Mouse (Mus musculus): ENCODE data around the gene Fam50a.
A peak's percentile ranks its signal among the peaks of the same experiment; 100 is the strongest.
"Not testable (repeated sequence)": the region's sequence is repeated elsewhere in the genome, so short reads cannot be mapped to it uniquely, and the experiment has no call there.

Fam50a gene

DNA sequence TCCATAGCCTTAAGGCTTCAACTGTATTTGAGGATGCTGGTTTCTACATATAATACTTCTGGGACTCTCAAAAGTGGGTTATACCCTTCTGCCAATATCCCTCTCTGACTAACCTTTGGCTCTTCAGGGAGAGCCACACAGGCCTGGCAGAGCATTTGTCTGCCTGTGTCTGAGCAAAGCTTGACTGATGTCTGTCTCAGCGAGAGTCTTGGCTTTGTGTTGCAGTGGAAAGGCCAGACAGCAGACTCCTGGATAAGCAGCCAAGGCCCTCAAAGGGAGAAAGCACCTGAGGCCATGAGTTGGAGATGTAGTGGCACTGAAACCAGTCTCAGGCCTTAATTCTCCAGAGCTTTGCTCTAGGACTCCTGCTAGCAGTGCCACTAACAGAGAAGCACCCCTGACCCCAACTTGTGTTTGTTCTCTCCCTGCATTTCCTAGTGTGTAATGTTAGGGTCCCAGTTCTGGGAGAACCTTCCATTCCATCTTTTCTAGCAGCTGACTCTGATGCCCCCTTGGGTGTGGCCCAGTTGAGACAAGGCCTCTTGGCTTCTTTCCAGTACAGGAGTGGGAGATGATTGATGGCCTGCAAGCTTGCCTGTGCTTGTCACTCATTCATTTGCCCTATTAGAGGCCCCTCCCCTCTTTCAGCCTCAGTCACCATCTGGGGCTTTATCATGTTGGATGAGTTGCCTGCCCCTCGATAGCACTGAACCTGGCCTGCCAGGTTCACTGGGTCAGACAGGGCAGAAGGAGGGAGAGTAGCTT, 17.5 kb downstream of the Fam50a start:
- no peak for DNase-seq

DNA sequence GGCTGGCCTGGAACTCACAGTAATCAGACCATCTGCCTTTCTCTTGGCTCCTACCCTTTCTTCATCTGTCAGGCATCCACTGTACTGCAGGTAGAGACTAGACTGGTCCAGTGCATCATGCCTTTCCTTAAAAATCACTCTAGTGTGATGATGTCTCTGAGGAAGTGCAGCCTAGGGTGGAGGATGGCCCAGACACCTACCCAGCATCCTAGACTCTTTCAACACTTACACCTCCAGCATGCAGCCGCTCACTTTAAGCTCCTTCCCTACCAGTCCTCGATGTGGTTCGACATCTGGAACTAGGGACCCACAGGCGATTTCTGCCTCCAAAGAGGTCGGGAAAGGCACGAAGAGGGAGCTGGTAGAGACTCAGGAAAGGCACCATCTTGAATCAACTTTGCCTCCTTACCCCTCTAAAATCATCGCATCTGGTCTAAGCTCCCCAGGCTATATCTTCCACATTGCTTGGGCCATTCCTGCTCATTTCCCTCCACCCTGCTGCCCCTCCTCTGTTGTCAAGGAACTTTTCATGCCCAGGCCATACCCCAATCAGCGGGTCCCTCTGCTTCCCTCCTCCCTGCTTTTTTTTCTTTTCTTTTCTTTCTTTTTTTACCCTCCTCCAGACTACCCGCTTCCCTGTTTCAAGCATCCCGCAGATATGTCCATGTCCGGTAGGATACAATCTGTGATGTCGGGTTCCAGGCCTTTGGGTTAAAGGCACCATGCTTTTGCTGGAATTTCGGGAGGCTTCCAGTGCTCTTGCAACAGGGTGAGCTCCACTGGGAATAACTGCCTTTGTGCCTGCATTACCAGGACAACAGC, 40.0 kb downstream of the Fam50a start:
- no peak for DNase-seq

DNA sequence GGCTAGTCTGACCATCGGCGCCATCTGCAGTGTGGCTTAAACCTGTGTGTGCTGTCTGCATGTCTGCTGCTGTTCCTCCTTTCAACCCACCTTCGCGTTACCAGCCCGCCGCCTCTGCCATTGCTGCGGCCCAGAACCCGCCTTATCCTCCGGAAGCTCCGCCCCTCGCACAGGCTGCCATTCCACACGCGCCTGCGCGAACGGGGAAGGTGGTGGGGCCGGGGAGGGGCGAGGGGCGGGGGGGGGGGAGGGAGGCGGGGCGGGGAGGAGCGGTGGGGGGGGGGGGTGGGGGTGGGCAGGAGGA, 40.6 kb downstream of the Fam50a start, which contains the start of gene Lage3:
Gene Lage3 (minus strand): TSS at position 152 of the 304 bp plus-strand sequence.
- DNase-seq = peak; percentile 79

DNA sequence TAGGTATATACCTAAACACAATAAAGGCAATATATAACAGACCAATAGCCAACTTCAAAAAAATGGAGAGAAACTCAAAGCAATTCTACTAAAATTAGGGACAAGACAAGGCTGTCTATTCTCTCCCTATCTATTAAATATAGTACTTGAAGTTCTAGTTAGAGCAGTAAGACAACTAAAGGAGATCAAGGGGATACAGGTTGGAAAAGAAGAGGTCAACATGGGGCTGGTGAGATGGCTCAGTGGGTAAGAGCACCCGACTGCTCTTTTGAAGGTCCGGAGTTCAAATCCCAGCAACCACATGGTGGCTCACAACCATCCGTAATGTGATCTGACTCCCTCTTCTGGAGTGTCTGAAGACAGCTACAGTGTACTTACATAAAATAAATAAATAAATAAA, 44.2 kb downstream of the Fam50a start:
- not testable (repeated sequence) for DNase-seq

DNA sequence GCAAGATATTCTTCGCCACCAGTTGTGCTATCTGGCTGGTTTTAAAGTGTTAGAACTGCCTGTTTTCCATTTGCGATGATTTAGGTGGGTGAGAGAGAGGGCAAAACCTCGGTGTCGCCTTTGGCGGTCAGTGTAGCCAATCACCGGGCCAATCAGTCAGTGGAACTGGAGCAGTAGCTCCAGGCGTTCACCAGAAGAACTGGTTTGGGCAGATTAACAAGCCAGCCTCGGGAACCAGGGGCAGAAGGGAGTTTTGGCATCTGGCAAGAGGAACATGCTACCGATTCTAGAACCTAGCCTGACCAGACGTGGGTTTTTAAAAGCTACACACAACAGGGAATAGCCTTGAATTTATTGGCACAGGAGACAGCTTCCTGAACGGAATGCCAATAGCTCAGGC, 46.3 kb downstream of the Fam50a start:
- DNase-seq = no peak

DNA sequence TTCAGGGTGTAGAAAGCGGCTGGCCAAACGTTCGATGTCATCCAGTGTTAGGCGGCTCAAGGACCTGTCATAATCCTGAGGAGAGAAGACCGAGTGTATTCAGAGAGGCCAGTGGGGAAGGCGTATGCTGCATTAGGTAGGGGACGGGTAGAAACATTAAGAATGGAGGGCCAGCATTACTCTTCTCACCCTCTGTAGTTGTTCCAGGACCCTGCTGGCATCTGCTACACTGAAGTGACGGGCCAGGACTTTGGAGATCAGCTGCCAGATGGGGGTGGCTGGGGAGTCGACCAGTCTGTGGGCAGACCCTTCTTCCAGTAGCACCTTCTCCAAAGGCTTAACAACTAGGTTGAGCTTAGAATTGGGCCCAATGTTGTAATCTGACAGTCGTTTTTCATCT, 54.7 kb downstream of the Fam50a start:
- DNase-seq = no peak

DNA sequence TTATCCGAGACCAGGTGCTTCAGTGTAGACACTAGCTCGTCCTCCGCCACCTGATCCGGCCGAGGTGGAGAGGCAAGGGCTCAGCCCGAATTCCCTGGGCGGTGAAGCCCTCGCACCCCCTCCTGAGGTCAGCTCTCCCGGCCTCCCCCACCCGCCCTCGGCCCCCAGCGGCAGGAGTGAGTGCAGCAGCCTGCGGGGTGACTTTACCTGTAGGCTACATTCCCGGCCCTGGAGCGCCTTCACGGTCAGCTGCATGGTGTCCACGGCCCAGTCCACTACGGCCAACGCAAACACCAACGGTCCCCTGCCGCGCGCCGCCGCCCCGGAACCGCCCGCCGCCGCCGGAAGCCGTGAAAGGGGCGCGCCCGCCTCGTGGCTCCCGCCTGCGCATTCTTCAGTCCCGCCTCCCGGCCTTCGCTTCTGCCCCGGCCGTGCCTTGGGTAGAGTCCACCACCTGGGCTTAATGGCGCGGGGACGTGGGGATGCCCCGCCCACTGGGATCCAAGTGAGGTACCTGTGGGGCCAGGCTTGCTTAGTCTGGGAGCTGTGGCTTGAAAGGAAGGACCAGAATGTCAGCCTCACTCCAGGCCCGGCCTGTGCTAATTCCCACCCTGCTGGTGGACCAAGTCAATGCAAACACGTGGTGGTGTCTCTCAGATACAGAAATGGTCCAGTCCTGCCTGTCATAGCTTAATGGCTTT, 55.5 kb downstream of the Fam50a start:
- DNase-seq = peak; percentile 69

Data from right cerebral cortex, postnatal 25 days (tissue).